In genomic region chr1:174674586-174674985, GRCm38 (mm10) we compare ENCODE assay signal across 9 mouse cellular contexts.
A peak's percentile ranks its signal among the peaks of the same experiment; 100 is the strongest.
DNase-seq lines count a peak whose midpoint lies in the region; ATAC-seq and TF ChIP-seq lines count a peak whose summit lies in the region.
"Had no signal": no experiment of that assay in that cellular context is flagged by ENCODE, and none has a peak within 500 bp of the region (broad histone marks: within the 10 kb centered on the region; RNA-seq: fewer than 3 reads in every experiment).

No protein-coding gene starts in this region.

- no peaks in the 10 kb centered on the region for H3K79me2 ChIP-seq in CH12.LX (replicated peaks; ENCODE audit: control insufficient read depth, extremely low read depth, insufficient read depth, poor library complexity, severe bottlenecking)

- no peak overlapping the region for H3K4me3 ChIP-seq in hindbrain, postnatal 0 days (ENCODE audit: low read length)
- H3K4me3 ChIP-seq in hindbrain, embryonic 10.5 days: no peak overlapping the region
- H3K4me3 ChIP-seq in CH12.LX (replicated peaks in 1 of 3; ENCODE audit: low read depth in 2 of 3, low read length in 2 of 3, poor library complexity in 1 of 3): no peak overlapping the region
- H3K4me3 ChIP-seq: midbrain, embryonic 12.5 days had no signal

- H3K36me3 ChIP-seq in hindbrain, postnatal 0 days (ENCODE audit: insufficient read depth, low read length): no peaks in the 10 kb centered on the region
- peaks cover 6% of the 10 kb centered on the region; the same call in 1 of the 2 replicates for H3K36me3 ChIP-seq in hindbrain, embryonic 10.5 days
- H3K36me3 ChIP-seq in CH12.LX (replicated peaks in 1 of 2; ENCODE audit: control insufficient read depth in 1 of 2, insufficient read depth in 1 of 2, low read length in 1 of 2): no peaks in the 10 kb centered on the region
- H3K36me3 ChIP-seq: midbrain, embryonic 12.5 days had no signal

- no peak overlapping the region for H3K27ac ChIP-seq in hindbrain, postnatal 0 days
- no peak overlapping the region for H3K27ac ChIP-seq in hindbrain, embryonic 10.5 days
- H3K27ac ChIP-seq in CH12.LX (ENCODE audit: insufficient read depth, low read depth): no peak overlapping the region
- H3K27ac ChIP-seq: midbrain, embryonic 12.5 days had no signal

- peak; percentile 31 for TF ChIP-seq CTCF in hindbrain, postnatal 0 days (IDR thresholded peaks at IDR 0.05; ENCODE audit: low read depth)
- peak; percentile 52 to 96 for TF ChIP-seq CTCF in CH12.LX (conservative IDR thresholded peaks at IDR 0.05 in 1 of 2, IDR thresholded peaks at IDR 0.05 in 1 of 2; ENCODE audit: low read depth in 2 of 2, low read length in 2 of 2)

- TF ChIP-seq POLR2A in CH12.LX (IDR thresholded peaks at IDR 0.05; ENCODE audit: low read depth, low read length): no peak

- no peak for TF ChIP-seq EP300 in CH12.LX (IDR thresholded peaks at IDR 0.05; ENCODE audit: low read length)

- peak; percentile 18 for TF ChIP-seq RAD21 in CH12.LX (IDR thresholded peaks at IDR 0.05; ENCODE audit: low read depth, low read length)

- ATAC-seq in hindbrain, postnatal 0 days: no peak

- no peak for DNase-seq in hindbrain, postnatal 0 days (ENCODE audit: low spot score)
- DNase-seq in hindbrain, embryonic 10.5 days (ENCODE audit: low spot score): no peak
- DNase-seq in 416B (ENCODE audit: low read depth) (peak; percentile 1), CH12.LX (ENCODE audit: extremely low read depth) (peak; percentile 58)
- peak; percentile 8 for DNase-seq in c-Kit-positive CD71-positive TER-119-negative erythroid progenitor cells, embryonic 14.5 days (ENCODE audit: low read depth)
- no peak for DNase-seq in frontal cortex, postnatal 10 days (ENCODE audit: low spot score in 2 of 2)
- DNase-seq in ovary, postnatal 36 days (ENCODE audit: low spot score): no peak
- DNase-seq in right cerebral cortex, adult 2 months (ENCODE audit: low spot score in 2 of 2): no peak

- 64% methylated on average over 8 of the region's 8 CpGs for WGBS in hindbrain, postnatal 0 days
- 54% methylated on average over 8 of the region's 8 CpGs for WGBS in hindbrain, embryonic 10.5 days

- in situ Hi-C loops in CH12.LX (cut with MboI; ENCODE audit: low pct_ligation_motif_present, low pct_unique_long_range_greater_than_20kb, low sequenced_read_pairs): no loop called here

- no peaks in the 10 kb centered on the region for H3K27me3 ChIP-seq in hindbrain, postnatal 0 days (ENCODE audit: insufficient read depth, low read length)
- H3K27me3 ChIP-seq in hindbrain, embryonic 10.5 days (ENCODE audit: insufficient read depth, poor library complexity, severe bottlenecking): no peaks in the 10 kb centered on the region
- no peaks in the 10 kb centered on the region for H3K27me3 ChIP-seq in CH12.LX (replicated peaks)
- H3K27me3 ChIP-seq: midbrain, embryonic 12.5 days had no signal

- H3K9ac ChIP-seq in hindbrain, postnatal 0 days (replicated peaks; ENCODE audit: low read length): no peak overlapping the region
- H3K9ac ChIP-seq in CH12.LX (ENCODE audit: insufficient read depth, low read depth): no peak overlapping the region
- H3K9ac ChIP-seq: midbrain, embryonic 12.5 days had no signal

- H3K4me2 ChIP-seq in hindbrain, postnatal 0 days (ENCODE audit: low read depth, low read length): no peak overlapping the region
- H3K4me2 ChIP-seq in CH12.LX (ENCODE audit: insufficient read depth, low read depth, poor library complexity, severe bottlenecking): no peak overlapping the region
- H3K4me2 ChIP-seq: midbrain, embryonic 12.5 days had no signal

- H3K9me3 ChIP-seq in hindbrain, postnatal 0 days (ENCODE audit: low read length): no peaks in the 10 kb centered on the region
- H3K9me3 ChIP-seq in hindbrain, embryonic 10.5 days: no peaks in the 10 kb centered on the region
- H3K9me3 ChIP-seq in CH12.LX (replicated peaks; ENCODE audit: low read length): no peaks in the 10 kb centered on the region
- H3K9me3 ChIP-seq: midbrain, embryonic 12.5 days had no signal

- no peaks in the 10 kb centered on the region for H3K4me1 ChIP-seq in hindbrain, postnatal 0 days (ENCODE audit: insufficient read depth, low read length)
- no peaks in the 10 kb centered on the region for H3K4me1 ChIP-seq in hindbrain, embryonic 10.5 days (replicated peaks)
- 0 out of 4 replicates have a peak, but pooled peaks cover 0 to 3% of the 10 kb centered on the region in 2 experiments for H3K4me1 ChIP-seq in CH12.LX (ENCODE audit: control insufficient read depth in 1 of 2, insufficient read depth in 2 of 2)
- H3K4me1 ChIP-seq: midbrain, embryonic 12.5 days had no signal

- dilution Hi-C loops in CH12.LX (cut with MboI; ENCODE audit: extremely low pct_ligation_motif_present, extremely low pct_unique_long_range_greater_than_20kb, low sequenced_read_pairs): no loop called here

TF ChIP-seq in CH12.LX, 34 proteins besides CTCF, POLR2A, EP300 and RAD21:
- TF ChIP-seq TCF12 (IDR thresholded peaks at IDR 0.05; ENCODE audit: low read depth, low read length) (no peak), SMC3 (IDR thresholded peaks at IDR 0.05; ENCODE audit: low read depth, low read length) (peak; percentile 26), SIN3A (IDR thresholded peaks at IDR 0.05; ENCODE audit: low read length) (no peak)
TF ChIP-seq in CH12.LX: peak in this region for 1.

Comparison
In these comparisons a context has a peak if more than half of its experiments do, and no peak if none do; other contexts are left out.
1. DNase-seq: peak in 416B (single experiment), CH12.LX (single experiment) and c-Kit-positive CD71-positive TER-119-negative erythroid progenitor cells, embryonic 14.5 days (single experiment); none in hindbrain, postnatal 0 days (single experiment), hindbrain, embryonic 10.5 days (single experiment), frontal cortex, postnatal 10 days (0 of 2), ovary, postnatal 36 days (single experiment) and right cerebral cortex, adult 2 months (0 of 2).